Mouse (Mus musculus) hindbrain, embryonic 14.5 days (tissue): ENCODE results near the gene Tppp. TPM values are rescaled to one million over a fixed set of nuclear protein-coding genes. Genes with fewer than 3 reads are reported as not detected.
A peak's percentile ranks its signal among the peaks of the same experiment; 100 is the strongest.
"Not testable (repeated sequence)": the region's sequence is repeated elsewhere in the genome, so short reads cannot be mapped to it uniquely, and the experiment has no call there.

Experiments
- ATAC-seq: fragments of 200-750 bp; cut with Nextera tagmentation; 2 replicates; pipeline ENCODE4 v1.8.0; 2017; ENCODE audit warnings: moderate number of reproducible peaks, mild to moderate bottlenecking, moderate TSS enrichment, moderate library complexity; ENCODE audit not compliant: low FRiP score
- DNase-seq: peaks from one replicate; pipeline ENCODE4 v3.0.0-alpha.2; 2015; ENCODE audit warnings: low spot score
- H3K27ac ChIP-seq: fragments of 300-500 bp; sonication (generic); 2 replicates; pipeline ENCODE4 v1.5.1; 2014; ENCODE audit warnings: mild to moderate bottlenecking, moderate library complexity
- H3K27me3 ChIP-seq: fragments of 300-500 bp; sonication (generic); 2 replicates; pipeline ENCODE4 v1.6.1; 2014; ENCODE audit warnings: mild to moderate bottlenecking, low read length, mixed read lengths; ENCODE audit not compliant: control insufficient read depth, insufficient read depth
- H3K36me3 ChIP-seq: fragments of 300-500 bp; sonication (generic); replicated peaks from 2 replicates; pipeline ENCODE4 v1.6.1; 2014; ENCODE audit not compliant: control insufficient read depth, insufficient read depth
- H3K4me1 ChIP-seq: fragments of 300-500 bp; sonication (generic); replicated peaks from 2 replicates; pipeline ENCODE4 v1.6.1; 2014; ENCODE audit warnings: antibody characterized with exemption, low read length, mixed read lengths; ENCODE audit not compliant: control insufficient read depth, insufficient read depth
- H3K4me2 ChIP-seq: fragments of 300-500 bp; sonication (generic); replicated peaks from 2 replicates; pipeline ENCODE4 v1.6.1; 2014; ENCODE audit warnings: mild to moderate bottlenecking, moderate library complexity
- H3K4me3 ChIP-seq: fragments of 300-500 bp; sonication (generic); replicated peaks from 2 replicates; pipeline ENCODE4 v1.5.1; 2014; ENCODE audit warnings: mild to moderate bottlenecking, low read length
- H3K9ac ChIP-seq: fragments of 300-500 bp; sonication (generic); 2 replicates; pipeline ENCODE4 v1.6.1; 2014
- H3K9me3 ChIP-seq: fragments of 300-500 bp; sonication (generic); 2 replicates; pipeline ENCODE4 v1.6.1; 2016; ENCODE audit warnings: low read length; ENCODE audit not compliant: control insufficient read depth
- WGBS: fragments of 180-500 bp; shearing (Covaris S2); extraction: QIAGEN DNeasy Blood & Tissue Kit; methylation state at CpG from one replicate; pipeline ENCODE4 v1.1.7; 2014; 5-methylcytosine and 5-hydroxymethylcytosine counted together
- polyA plus RNA-seq: library from polyadenylated mRNA; unstranded; fragments of >200 nt; fragmentation: Nextera tagmentation; extraction: Ambion mirVana; gene quantifications from 2 replicates; pipeline ENCODE4 v1.2.1, GENCODE M21; 2014

Tppp gene
- polyA plus RNA-seq, 1 experiment from 2014 or later: 13.4 TPM

DNA sequence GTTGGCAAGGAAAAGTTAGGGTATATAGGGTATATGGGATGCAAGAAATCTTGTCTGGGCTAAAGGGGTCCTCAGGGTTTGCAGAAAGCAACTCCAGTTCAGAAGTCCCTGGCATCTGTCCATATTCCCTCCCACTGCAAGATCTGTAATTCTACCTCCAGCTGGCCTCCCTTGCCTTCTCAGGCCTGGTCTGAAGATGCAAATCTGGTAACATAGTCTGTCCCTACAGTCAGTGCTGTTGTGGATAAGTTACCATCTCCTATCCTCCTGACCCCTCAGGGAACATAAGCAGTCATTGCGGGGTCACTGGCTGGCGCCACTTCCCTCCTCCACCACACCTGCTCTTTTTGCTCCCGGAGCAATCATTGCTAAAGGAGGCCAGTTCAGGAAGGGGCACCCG lies 6.7 kb downstream of the Tppp start:
- Histone ChIP-seq H3K4me2 (no peak overlapping the region), H3K9ac (no peak overlapping the region), H3K4me3 (no peak overlapping the region), H3K9me3 (no peaks in the 10 kb centered on the region), H3K27me3 (no peaks in the 10 kb centered on the region), H3K36me3 (no peaks in the 10 kb centered on the region), H3K27ac (0 out of 2 replicates have a peak overlapping the region, but pooled peaks have one; percentile 11), H3K4me1 (peaks cover 12% of the 10 kb centered on the region)
- ATAC-seq (no peak), DNase-seq (no peak)
- 59% methylated on average over 4 of the region's 4 CpGs for WGBS

GRCm38 (mm10) chr13:74017426-74017825 lies 8.2 kb downstream of the Tppp start:
- no peak overlapping the region for H3K4me2 ChIP-seq
- no peaks in the 10 kb centered on the region for H3K9me3 ChIP-seq
- no peak overlapping the region for H3K27ac ChIP-seq
- H3K27me3 ChIP-seq: no peaks in the 10 kb centered on the region
- DNase-seq: no peak
- no peak for ATAC-seq
- H3K4me1 ChIP-seq: peaks cover 4% of the 10 kb centered on the region; the same call in 1 of the 2 replicates
- no peak overlapping the region for H3K9ac ChIP-seq
- H3K4me3 ChIP-seq: no peak overlapping the region
- WGBS: 79% methylated on average over 4 of the region's 4 CpGs
- H3K36me3 ChIP-seq: 0 out of 2 replicates have a peak, but pooled peaks cover 4% of the 10 kb centered on the region

- not testable (repeated sequence) for H3K27me3 ChIP-seq, H3K4me2 ChIP-seq, ATAC-seq, H3K27ac ChIP-seq, H3K9ac ChIP-seq, H3K4me1 ChIP-seq, H3K4me3 ChIP-seq, H3K36me3 ChIP-seq, DNase-seq, H3K9me3 ChIP-seq
- 88% methylated on average over 8 of the region's 8 CpGs for WGBS
These were observed 9.8 kb downstream of the Tppp start for GRCm38 (mm10) chr13:74019006-74019405.

- DNase-seq (no peak), ATAC-seq (peak; percentile 31; the same call in 1 of the 2 replicates)
- Histone ChIP-seq H3K9ac (no peak overlapping the region), H3K27me3 (no peaks in the 10 kb centered on the region), H3K4me3 (no peak overlapping the region), H3K4me1 (0 out of 2 replicates have a peak, but pooled peaks cover 4% of the 10 kb centered on the region), H3K27ac (no peak overlapping the region), H3K9me3 (no peaks in the 10 kb centered on the region), H3K36me3 (0 out of 2 replicates have a peak, but pooled peaks cover 4% of the 10 kb centered on the region), H3K4me2 (no peak overlapping the region)
- WGBS: 66% methylated on average over 4 of the region's 4 CpGs
These were observed 16.2 kb downstream of the Tppp start for GRCm38 (mm10) chr13:74025151-74026081.

GRCm38 (mm10) chr13:74026215-74026614 lies 17.0 kb downstream of the Tppp start:
- peak; percentile 59; the same call in 1 of the 2 replicates for ATAC-seq
- no peak overlapping the region for H3K4me3 ChIP-seq

GRCm38 (mm10) chr13:74028116-74028515 lies 18.9 kb downstream of the Tppp start:
- Histone ChIP-seq H3K27me3 (no peaks in the 10 kb centered on the region), H3K4me3 (no peak overlapping the region), H3K36me3 (peaks cover 21% of the 10 kb centered on the region), H3K4me2 (no peak overlapping the region), H3K9me3 (no peaks in the 10 kb centered on the region), H3K27ac (no peak overlapping the region), H3K9ac (no peak overlapping the region), H3K4me1 (0 out of 2 replicates have a peak, but pooled peaks cover 4% of the 10 kb centered on the region)
- 82% methylated on average over 2 of the region's 2 CpGs for WGBS
- DNase-seq (no peak), ATAC-seq (no peak)

More at GRCm38 (mm10) chr13:74026215-74026614, 17.0 kb downstream of the Tppp start:
- Histone ChIP-seq H3K27me3 (no peaks in the 10 kb centered on the region), H3K9ac (no peak overlapping the region), H3K36me3 (peaks cover 8% of the 10 kb centered on the region), H3K4me1 (0 out of 2 replicates have a peak, but pooled peaks cover 4% of the 10 kb centered on the region), H3K4me2 (no peak overlapping the region), H3K9me3 (no peaks in the 10 kb centered on the region), H3K27ac (no peak overlapping the region)
- 21% methylated on average over 2 of the region's 2 CpGs for WGBS
- peak; percentile 54 for DNase-seq

DNA sequence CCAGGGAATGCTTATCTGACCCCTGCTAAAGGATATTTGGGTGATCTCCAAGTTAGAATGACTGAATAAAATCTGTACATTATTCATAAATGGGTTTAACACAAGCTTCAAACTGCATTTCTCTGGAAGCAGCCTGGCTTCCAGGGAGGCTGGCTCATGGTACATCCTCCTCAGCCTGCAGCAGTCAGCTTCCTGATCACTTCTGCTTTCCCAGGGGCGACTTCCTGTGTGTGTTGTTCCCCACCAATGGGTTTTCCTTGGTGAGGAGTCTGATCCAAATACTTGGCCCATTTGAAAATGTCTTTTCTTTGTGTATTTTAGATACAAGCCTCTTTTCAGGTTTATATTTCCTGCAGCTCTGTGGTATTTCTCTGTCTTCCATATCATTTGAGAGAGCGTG lies 19.8 kb downstream of the Tppp start:
- DNase-seq (no peak), ATAC-seq (no peak)
- H3K27me3 ChIP-seq: no peaks in the 10 kb centered on the region
- peaks cover 22% of the 10 kb centered on the region for H3K36me3 ChIP-seq
- H3K27ac ChIP-seq: no peak overlapping the region
- H3K9me3 ChIP-seq: no peaks in the 10 kb centered on the region
- 0 out of 2 replicates have a peak, but pooled peaks cover 4% of the 10 kb centered on the region for H3K4me1 ChIP-seq
- WGBS: 88% methylated on average over 2 of the region's 2 CpGs
- no peak overlapping the region for H3K9ac ChIP-seq
- no peak overlapping the region for H3K4me3 ChIP-seq
- H3K4me2 ChIP-seq: no peak overlapping the region

DNA sequence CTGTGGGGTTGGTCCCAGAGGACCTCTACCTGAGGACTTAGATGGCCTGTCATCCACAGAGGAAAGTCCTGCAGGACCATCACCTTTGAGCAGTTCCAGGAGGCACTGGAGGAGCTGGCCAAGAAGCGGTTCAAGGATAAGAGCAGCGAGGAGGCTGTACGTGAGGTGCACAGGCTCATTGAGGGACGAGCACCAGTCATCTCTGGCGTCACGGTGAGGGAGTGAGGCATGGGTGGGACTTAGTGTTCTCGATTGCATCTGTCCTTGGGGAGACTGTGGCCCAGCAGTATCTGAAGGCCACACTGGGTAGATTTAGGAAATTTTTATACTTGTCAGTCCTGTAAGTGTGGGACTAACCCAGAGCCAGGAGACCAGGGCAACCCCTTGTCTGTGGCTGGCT lies 21.5 kb downstream of the Tppp start:
- Histone ChIP-seq H3K4me3 (no peak overlapping the region), H3K9ac (no peak overlapping the region), H3K27me3 (no peaks in the 10 kb centered on the region), H3K9me3 (no peaks in the 10 kb centered on the region), H3K4me1 (no peaks in the 10 kb centered on the region), H3K36me3 (peaks cover 25% of the 10 kb centered on the region), H3K4me2 (no peak overlapping the region), H3K27ac (no peak overlapping the region)
- DNase-seq (no peak), ATAC-seq (no peak)
- 89% methylated on average over 7 of the region's 7 CpGs for WGBS

DNA sequence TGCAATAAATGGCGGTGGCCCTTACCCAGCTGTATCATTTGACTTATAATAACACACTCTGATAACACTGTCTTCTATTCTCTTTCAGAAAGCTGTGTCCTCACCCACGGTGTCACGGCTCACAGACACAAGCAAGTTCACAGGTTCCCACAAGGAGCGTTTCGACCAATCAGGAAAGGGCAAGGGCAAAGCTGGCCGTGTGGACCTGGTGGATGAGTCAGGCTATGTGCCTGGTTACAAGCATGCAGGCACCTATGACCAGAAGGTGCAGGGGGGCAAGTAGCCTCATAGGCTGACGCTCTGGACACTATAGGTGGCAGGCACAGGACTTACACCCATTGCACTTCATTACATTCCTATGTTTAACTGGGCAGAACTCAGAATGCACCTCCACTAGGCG lies 21.9 kb downstream of the Tppp start:
- Histone ChIP-seq H3K27ac (no peak overlapping the region), H3K4me2 (no peak overlapping the region), H3K9me3 (no peaks in the 10 kb centered on the region), H3K27me3 (no peaks in the 10 kb centered on the region), H3K9ac (no peak overlapping the region), H3K4me3 (no peak overlapping the region), H3K4me1 (no peaks in the 10 kb centered on the region), H3K36me3 (peaks cover 29% of the 10 kb centered on the region)
- ATAC-seq (no peak), DNase-seq (no peak)
- WGBS: 86% methylated on average over 8 of the region's 8 CpGs
